Mouse (Mus musculus) hindbrain, embryonic 16.5 days (tissue): ENCODE measurements around the gene Cplx2. TPM values are rescaled to one million over a fixed set of nuclear protein-coding genes. Genes with fewer than 3 reads are reported as not detected.

Source experiments
- ATAC-seq: fragments of 200-750 bp; cut with Nextera tagmentation; 2 replicates; pipeline ENCODE4 v1.8.0; 2017; ENCODE audit warnings: moderate TSS enrichment, moderate library complexity
- H3K27ac ChIP-seq: fragments of 300-500 bp; sonication (generic); 2 replicates; pipeline ENCODE4 v1.5.1; 2014; ENCODE audit warnings: low read depth, mild to moderate bottlenecking, control low read depth, low read length, moderate library complexity
- H3K27me3 ChIP-seq: fragments of 300-500 bp; sonication (generic); replicated peaks from 2 replicates; pipeline ENCODE4 v1.6.1; 2014; ENCODE audit warnings: low read length; ENCODE audit not compliant: control insufficient read depth, insufficient read depth
- H3K36me3 ChIP-seq: fragments of 300-500 bp; sonication (generic); 2 replicates; pipeline ENCODE4 v1.6.1; 2014; ENCODE audit warnings: mild to moderate bottlenecking, low read length, moderate library complexity, mixed read lengths; ENCODE audit not compliant: control insufficient read depth, insufficient read depth
- H3K4me1 ChIP-seq: fragments of 300-500 bp; sonication (generic); 2 replicates; pipeline ENCODE4 v1.6.1; 2014; ENCODE audit warnings: low read depth, low read length; ENCODE audit not compliant: control insufficient read depth, insufficient read depth
- H3K4me2 ChIP-seq: fragments of 300-500 bp; sonication (generic); 2 replicates; pipeline ENCODE4 v1.6.1; 2014; ENCODE audit warnings: mild to moderate bottlenecking, low read length, control low read depth, moderate library complexity
- H3K4me3 ChIP-seq: fragments of 300-500 bp; sonication (generic); 2 replicates; pipeline ENCODE4 v1.5.1; 2014; ENCODE audit warnings: mild to moderate bottlenecking, low read length, control low read depth, moderate library complexity
- H3K9ac ChIP-seq: fragments of 300-500 bp; sonication (generic); 2 replicates; pipeline ENCODE4 v1.6.1; 2014; ENCODE audit warnings: low read depth, mild to moderate bottlenecking, control low read depth, low read length, moderate library complexity
- H3K9me3 ChIP-seq: fragments of 300-500 bp; sonication (generic); 2 replicates; pipeline ENCODE4 v1.6.1; 2014; ENCODE audit warnings: mild to moderate bottlenecking, low read length, moderate library complexity; ENCODE audit not compliant: control insufficient read depth
- WGBS: fragments of 180-500 bp; shearing (Covaris S2); extraction: QIAGEN DNeasy Blood & Tissue Kit; methylation state at CpG from one replicate; pipeline ENCODE4 v1.1.7; 2014; 5-methylcytosine and 5-hydroxymethylcytosine counted together
- polyA plus RNA-seq: library from polyadenylated mRNA; unstranded; fragments of >200 nt; fragmentation: Nextera tagmentation; extraction: Ambion mirVana; gene quantifications from 2 replicates; pipeline ENCODE4 v1.2.1, GENCODE M21; 2015

Gene Cplx2
- polyA plus RNA-seq, 1 experiment from 2014 or later = 41.9 TPM

GRCm38 (mm10) chr13:54376736-54377135, 5.6 kb downstream of the Cplx2 start:
- no peak for ATAC-seq
- Histone ChIP-seq H3K9ac (no peak overlapping the region), H3K4me1 (peaks cover 22% of the 10 kb centered on the region), H3K4me3 (no peak overlapping the region), H3K4me2 (no peak overlapping the region), H3K9me3 (no peaks in the 10 kb centered on the region), H3K27me3 (no peaks in the 10 kb centered on the region), H3K36me3 (no peaks in the 10 kb centered on the region), H3K27ac (no peak overlapping the region)
- 79% methylated on average over 7 of the region's 7 CpGs for WGBS

DNA sequence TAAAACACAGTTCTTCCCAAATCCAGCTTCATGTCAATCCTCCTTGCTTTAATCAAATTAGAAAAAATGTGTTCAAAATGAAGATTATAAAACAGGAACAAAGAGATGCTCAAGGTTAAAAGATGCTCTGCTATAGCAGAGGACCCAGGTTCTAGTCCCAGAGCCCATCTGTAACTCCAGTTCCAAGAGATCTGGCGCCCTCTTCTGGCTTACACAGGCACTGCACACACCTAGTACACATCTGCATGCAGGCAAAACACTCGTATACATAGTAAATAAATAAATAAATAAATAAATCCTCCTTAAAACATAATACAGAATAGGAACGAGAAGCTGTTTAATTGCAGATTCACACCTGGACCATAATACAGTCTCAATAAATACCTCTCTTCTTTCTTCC, 6.9 kb downstream of the Cplx2 start:
- ATAC-seq = no peak
- Histone ChIP-seq H3K27ac (no peak overlapping the region), H3K9ac (no peak overlapping the region), H3K36me3 (no peaks in the 10 kb centered on the region), H3K4me3 (no peak overlapping the region), H3K4me2 (no peak overlapping the region), H3K9me3 (no peaks in the 10 kb centered on the region), H3K4me1 (peaks cover 13% of the 10 kb centered on the region), H3K27me3 (no peaks in the 10 kb centered on the region)
- 63% methylated on average over 3 of the region's 3 CpGs for WGBS

DNA sequence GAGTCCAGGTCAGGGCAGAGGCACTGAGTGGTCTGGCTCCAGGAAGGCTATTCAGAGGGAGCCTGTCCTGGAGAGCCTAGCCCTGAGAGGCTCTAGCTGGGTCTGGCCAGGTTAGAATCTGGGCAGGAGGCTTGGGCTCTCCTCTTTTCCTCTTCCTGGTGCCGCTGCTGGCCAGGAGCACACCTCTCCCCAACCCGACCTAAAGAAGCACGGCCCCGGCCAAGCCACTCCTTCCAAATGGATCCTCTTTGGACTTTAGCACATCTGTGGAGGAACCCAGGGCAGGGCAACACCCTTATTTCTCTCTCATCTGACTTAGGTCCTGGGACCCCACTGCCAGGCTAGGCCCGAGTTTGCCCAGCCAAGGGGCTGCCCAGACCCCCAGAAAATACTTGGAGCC, 9.3 kb downstream of the Cplx2 start:
- Histone ChIP-seq H3K27me3 (no peaks in the 10 kb centered on the region), H3K4me2 (no peak overlapping the region), H3K36me3 (no peaks in the 10 kb centered on the region), H3K9me3 (no peaks in the 10 kb centered on the region), H3K9ac (no peak overlapping the region), H3K4me3 (no peak overlapping the region), H3K4me1 (peaks cover 11% of the 10 kb centered on the region), H3K27ac (no peak overlapping the region)
- no peak for ATAC-seq
- WGBS = 75% methylated on average over 5 of the region's 5 CpGs

DNA sequence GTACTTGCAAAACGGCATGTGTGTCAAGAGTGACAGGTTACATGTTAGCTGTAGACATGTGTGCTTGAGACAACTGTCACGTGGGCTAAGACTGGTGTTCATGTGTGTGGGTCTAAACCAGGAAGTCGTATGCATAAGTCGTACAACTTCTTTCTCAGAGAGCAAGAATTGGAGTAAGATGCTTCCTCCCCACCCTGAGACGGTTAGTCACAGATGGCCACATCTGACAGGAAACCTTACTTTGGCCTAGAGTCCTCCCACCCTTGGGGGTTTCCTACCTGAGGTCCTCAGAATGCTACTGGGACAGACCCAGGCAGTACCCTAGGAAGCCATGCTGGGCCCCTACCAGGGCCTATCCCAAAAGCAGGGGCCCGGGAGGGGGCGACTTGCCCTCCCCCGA, 10.2 kb downstream of the Cplx2 start:
- no peaks in the 10 kb centered on the region for H3K27me3 ChIP-seq

DNA sequence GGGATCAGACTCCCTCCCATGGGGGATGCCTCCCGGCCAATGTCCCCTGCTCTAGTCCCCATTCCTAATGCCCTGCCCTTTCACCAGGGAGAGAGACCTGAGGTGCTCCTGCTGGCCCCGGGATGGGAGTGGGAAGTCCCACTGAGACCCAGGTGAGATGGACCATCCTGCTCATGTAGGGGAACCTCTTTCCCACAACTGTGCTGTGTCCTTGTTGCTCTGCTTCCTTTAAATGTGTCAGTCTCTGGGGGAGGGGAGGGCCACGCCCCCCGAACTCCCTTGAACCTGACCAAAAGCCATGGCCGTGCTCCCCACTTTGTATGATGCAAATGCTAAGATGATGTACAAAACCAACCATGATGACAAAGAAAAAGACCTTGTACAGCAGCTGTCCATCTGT, 12.4 kb downstream of the Cplx2 start:
- no peaks in the 10 kb centered on the region for H3K27me3 ChIP-seq
- no peak overlapping the region for H3K9ac ChIP-seq
- no peaks in the 10 kb centered on the region for H3K9me3 ChIP-seq
- 80% methylated on average over 5 of the region's 5 CpGs for WGBS
- no peak for ATAC-seq
- H3K27ac ChIP-seq = no peak overlapping the region
- H3K4me2 ChIP-seq = no peak overlapping the region
- H3K4me3 ChIP-seq = no peak overlapping the region
- H3K36me3 ChIP-seq = no peaks in the 10 kb centered on the region
- peaks cover 17% of the 10 kb centered on the region for H3K4me1 ChIP-seq

More for the DNA sequence above, 10.2 kb downstream of the Cplx2 start:
- no peak overlapping the region for H3K27ac ChIP-seq
- no peak overlapping the region for H3K4me3 ChIP-seq
- no peaks in the 10 kb centered on the region for H3K9me3 ChIP-seq
- no peak for ATAC-seq
- H3K9ac ChIP-seq = no peak overlapping the region
- H3K4me2 ChIP-seq = no peak overlapping the region
- H3K4me1 ChIP-seq = peaks cover 11% of the 10 kb centered on the region
- no peaks in the 10 kb centered on the region for H3K36me3 ChIP-seq
- 83% methylated on average over 8 of the region's 8 CpGs for WGBS

GRCm38 (mm10) chr13:54384518-54384917, 13.4 kb downstream of the Cplx2 start:
- 0 out of 2 replicates have a peak overlapping the region, but pooled peaks have one; percentile 0 for H3K9ac ChIP-seq

DNA sequence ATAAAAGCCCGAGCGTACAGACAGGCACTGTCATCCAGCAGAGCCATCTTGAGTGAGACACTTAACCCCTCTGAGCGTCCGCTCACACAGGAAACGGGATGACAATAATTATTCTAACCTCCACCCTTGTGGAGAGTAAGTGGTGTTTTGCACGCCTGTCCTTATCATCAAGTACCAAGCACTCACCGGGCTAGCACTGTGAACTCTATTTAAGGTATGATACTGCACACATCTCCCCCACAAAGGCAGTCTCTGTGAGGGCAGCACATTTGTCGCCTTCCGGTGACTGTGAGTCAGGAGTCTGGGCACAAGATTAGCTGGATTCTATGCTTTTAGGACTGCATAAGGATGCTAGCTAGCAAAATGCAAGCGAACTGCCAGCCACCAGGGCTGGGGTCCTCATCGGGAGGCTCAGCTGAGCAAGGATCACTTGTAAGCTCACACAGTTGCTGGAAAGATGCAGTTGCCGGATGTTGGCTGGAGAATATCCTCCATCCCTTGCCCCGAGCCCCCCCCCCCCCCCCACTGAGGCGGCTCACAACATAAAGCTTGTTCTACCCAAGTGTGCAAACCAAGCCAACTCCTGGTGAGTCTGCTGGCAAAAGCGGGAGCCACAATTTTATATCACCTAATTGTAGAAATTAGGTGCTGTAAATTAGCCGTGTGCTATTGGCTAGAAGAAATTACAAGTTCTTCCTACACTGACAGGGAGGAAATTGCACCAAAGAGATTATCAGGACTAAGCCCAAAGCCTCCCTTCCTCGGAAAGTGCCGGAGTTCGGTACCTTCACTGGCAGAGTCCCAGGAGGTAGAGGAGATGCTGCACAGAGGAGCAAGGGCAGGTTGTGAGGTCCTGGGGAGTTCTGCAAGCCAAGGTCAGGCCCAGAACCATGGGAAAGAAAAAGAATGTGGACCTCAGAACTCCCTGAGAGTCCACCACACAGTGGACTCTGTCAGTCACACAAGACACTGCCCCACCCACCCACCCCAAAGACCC, 14.2 kb downstream of the Cplx2 start:
- Histone ChIP-seq H3K9me3 (no peaks in the 10 kb centered on the region), H3K4me3 (no peak overlapping the region), H3K4me2 (no peak overlapping the region), H3K27me3 (no peaks in the 10 kb centered on the region), H3K4me1 (peaks cover 23% of the 10 kb centered on the region), H3K36me3 (no peaks in the 10 kb centered on the region), H3K27ac (no peak overlapping the region), H3K9ac (peak overlapping the region; percentile 7; the same call in 1 of the 2 replicates)
- ATAC-seq = 0 out of 2 replicates have a peak, but pooled peaks have one; percentile 12
- WGBS = 52% methylated on average over 18 of the region's 19 CpGs

More at GRCm38 (mm10) chr13:54384518-54384917, 13.4 kb downstream of the Cplx2 start:
- Histone ChIP-seq H3K27me3 (no peaks in the 10 kb centered on the region), H3K4me2 (no peak overlapping the region), H3K4me3 (no peak overlapping the region), H3K4me1 (peaks cover 17% of the 10 kb centered on the region), H3K9me3 (no peaks in the 10 kb centered on the region), H3K27ac (no peak overlapping the region), H3K36me3 (no peaks in the 10 kb centered on the region)
- ATAC-seq = no peak
- 44% methylated on average over 5 of the region's 5 CpGs for WGBS

GRCm38 (mm10) chr13:54389971-54390564, 18.9 kb downstream of the Cplx2 start:
- Histone ChIP-seq H3K4me1 (peaks cover 22% of the 10 kb centered on the region), H3K9me3 (no peaks in the 10 kb centered on the region), H3K4me3 (no peak overlapping the region), H3K9ac (peak overlapping the region; percentile 25), H3K4me2 (no peak overlapping the region), H3K27ac (peak overlapping the region; percentile 79), H3K36me3 (no peaks in the 10 kb centered on the region), H3K27me3 (no peaks in the 10 kb centered on the region)
- ATAC-seq = peak; percentile 83
- 29% methylated on average over 8 of the region's 8 CpGs for WGBS

- WGBS = 41% methylated on average over 7 of the region's 7 CpGs
- Histone ChIP-seq H3K4me2 (no peak overlapping the region), H3K9me3 (no peaks in the 10 kb centered on the region), H3K27me3 (no peaks in the 10 kb centered on the region), H3K27ac (peak overlapping the region; percentile 79), H3K4me3 (no peak overlapping the region), H3K4me1 (peaks cover 18% of the 10 kb centered on the region), H3K9ac (no peak overlapping the region), H3K36me3 (no peaks in the 10 kb centered on the region)
- ATAC-seq = peak; percentile 75
Observed at GRCm38 (mm10) chr13:54390565-54391013, 19.4 kb downstream of the Cplx2 start.
